Mouse (Mus musculus): ENCODE data around the gene Braf.

Gene Braf

DNA sequence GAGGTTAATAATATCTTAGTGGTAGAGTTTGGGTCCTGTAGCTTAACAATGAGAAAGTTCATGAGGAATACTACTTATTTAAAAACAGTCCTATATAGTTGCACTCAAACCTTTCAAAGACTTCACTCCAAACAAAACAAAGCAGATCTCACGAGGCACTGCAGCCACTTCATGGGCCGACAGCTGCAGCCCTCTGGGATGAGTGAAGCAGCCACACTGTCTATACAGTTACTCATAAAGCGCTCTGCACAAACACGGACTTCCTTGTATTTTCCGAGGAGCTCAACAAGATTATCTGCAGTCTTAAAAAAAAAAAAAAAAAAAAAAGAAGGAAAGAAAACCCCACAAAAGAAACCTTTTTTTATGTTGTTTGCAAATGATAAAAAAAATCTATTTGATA is 117.9 kb downstream of the Braf start:
- no peak for DNase-seq (ENCODE audit: low read depth, low spot score)

GRCm38 (mm10) chr6:39606862-39607261 is 118.4 kb downstream of the Braf start:
- DNase-seq (ENCODE audit: low read depth, low spot score) = no peak

DNA sequence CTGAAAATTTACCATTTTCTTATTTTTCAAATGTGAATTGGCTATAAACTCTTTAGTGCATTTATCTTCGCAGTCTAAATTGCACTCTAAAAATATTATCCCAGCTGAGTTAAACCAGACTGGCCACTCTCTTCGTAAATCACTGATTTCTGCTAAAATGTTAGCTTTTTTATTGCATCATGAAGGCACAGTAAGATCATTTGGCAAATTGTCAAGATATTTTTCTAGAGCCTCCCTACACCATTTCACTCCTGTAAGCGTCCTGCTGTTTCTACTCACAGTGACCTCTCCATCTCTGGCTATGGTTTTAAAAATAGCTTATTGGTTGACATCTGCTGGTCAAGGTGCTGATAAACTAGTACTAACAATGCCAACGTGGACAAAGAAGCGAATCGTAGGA is 119.2 kb downstream of the Braf start:
- no peak for DNase-seq (ENCODE audit: low read depth, low spot score)

GRCm38 (mm10) chr6:39604565-39604964 is 120.7 kb downstream of the Braf start:
- DNase-seq (ENCODE audit: low read depth, low spot score) = no peak

DNA sequence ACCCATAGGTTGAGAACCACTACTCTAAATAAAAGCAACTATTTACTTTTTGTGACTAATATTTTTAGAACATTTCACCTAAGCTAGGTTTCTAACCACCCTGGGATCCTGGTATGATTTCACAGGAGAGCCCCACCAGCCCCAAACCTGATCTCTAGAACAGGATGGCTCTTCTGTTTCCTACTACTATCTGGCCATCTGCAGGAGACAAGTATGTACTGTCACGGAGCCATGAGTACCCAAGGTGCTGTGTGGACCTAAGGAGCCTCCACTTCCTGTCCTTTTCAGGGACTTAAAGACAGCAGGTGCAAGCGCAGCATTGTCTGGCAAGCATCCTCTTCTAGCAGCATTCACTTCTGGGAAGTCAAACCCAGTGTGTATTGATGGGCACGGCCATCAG is 123.4 kb downstream of the Braf start:
- DNase-seq (ENCODE audit: low read depth, low spot score) = no peak

GRCm38 (mm10) chr6:39600851-39601250 is 124.4 kb downstream of the Braf start:
- no peak for DNase-seq (ENCODE audit: low read depth, low spot score)

DNA sequence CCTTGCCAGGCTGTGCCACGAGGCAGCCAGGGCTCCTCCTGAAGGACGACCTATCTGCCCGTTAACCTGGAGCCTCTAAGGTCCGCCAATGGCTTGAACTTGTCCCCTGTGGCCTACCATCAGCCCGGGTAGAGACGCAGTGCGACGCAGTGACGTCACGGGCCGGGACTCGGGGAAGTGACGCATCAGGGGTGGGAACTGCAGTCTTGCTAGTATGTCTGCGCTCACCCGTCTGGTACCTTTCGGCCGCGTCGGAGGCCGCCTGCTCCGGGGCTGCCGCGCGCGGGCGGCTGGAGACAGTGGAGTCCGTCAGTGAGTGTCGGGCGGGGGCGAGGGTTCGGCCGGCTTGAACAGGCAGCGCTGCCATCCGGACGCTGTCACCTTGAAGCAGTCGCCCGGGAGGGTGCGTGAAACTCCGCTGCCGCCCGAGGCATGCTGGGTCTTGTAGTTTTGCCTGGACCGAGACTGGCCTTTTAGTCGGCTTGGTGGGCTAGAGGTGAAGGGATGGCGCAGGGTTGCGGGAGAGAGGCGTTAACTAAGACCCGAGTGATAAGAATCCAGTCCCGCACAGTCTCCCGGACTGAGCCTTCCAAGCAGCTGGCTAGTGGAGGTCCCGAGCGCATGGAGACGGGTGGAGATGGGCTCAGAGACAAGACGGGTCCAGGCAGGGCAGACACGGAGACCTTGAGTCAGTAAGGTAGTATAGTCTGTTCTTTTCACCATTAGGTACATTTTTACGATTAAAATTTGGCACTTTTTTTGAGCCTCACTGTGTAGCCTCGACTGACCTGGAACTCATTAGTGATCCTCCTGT is 132.7 kb downstream of the Braf start, which contains the start of gene Ndufb2:
Gene Ndufb2, plus strand, starts transcription at position 174 of the 814 bp plus-strand sequence.
- DNase-seq (ENCODE audit: low read depth, low spot score) = peak; percentile 94

DNA sequence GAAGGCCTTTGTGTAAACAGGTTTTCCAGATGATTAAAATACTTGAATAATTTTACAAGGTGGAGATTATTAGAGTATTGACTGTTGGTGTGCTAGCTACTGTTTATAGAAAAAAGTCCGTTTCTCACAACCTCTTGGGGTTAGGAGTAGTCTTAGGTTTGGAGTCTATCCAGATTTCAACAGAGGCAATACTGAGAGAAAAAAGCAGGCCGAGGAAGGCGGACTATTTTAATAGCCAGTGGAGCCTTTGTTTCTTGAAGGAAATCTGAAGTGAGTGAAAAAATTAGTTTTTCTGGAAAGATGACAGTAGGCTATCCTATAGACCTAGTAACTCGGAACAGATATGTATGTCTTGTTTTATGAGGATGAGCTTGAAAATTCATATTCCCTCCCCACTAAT is 133.8 kb downstream of the Braf start:
- no peak for DNase-seq (ENCODE audit: low read depth, low spot score)

GRCm38 (mm10) chr6:39585517-39585916 is 139.7 kb downstream of the Braf start, which contains the start of gene Gm42420:
Gene Gm42420 (plus strand): TSS chr6:39585753.
- no peak for DNase-seq (ENCODE audit: low read depth, low spot score)

- DNase-seq (ENCODE audit: low read depth, low spot score) = no peak
Measured at GRCm38 (mm10) chr6:39581087-39581784, 144.0 kb downstream of the Braf start.

DNA sequence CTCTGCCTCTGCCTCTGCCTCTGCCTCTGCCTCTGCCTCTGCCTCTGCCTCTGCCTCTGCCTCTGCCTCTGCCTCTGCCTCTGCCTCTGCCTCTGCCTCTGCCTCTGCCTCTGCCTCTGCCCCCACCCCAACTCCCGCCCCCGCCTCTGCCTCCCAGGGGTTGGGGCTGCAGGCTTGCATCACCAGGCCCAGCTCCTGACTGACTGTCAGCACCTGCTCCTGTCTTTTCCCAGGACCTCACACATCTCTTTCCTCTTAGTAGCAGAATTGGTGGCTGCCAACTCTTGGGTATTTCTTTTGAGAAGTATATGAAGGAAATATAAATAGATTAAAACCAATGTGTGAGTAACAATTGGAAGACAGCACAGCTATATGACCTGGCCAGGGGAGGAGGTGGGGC is 144.7 kb downstream of the Braf start:
- DNase-seq (ENCODE audit: low read depth, low spot score) = no peak

DNA sequence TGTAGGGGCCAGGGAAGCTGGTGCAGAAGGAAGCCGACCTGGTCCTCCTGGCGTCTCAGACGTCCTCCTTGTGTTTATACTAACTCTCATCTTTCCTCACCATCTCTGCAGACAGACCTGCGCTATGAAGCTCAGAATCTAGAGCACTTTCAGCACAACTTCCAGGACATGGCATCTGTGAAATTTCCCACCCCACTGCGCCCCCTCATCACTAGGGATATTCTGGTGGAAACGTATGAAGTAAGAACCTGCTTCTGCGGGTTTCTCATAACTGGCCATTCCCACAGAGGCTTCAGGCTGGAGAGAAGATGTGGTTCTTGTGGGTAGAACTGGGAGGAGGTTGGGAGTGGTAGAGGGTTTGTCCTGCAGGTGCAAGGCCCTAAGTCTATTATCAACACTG is 145.7 kb downstream of the Braf start:
- no peak for DNase-seq (ENCODE audit: low read depth, low spot score)

DNA sequence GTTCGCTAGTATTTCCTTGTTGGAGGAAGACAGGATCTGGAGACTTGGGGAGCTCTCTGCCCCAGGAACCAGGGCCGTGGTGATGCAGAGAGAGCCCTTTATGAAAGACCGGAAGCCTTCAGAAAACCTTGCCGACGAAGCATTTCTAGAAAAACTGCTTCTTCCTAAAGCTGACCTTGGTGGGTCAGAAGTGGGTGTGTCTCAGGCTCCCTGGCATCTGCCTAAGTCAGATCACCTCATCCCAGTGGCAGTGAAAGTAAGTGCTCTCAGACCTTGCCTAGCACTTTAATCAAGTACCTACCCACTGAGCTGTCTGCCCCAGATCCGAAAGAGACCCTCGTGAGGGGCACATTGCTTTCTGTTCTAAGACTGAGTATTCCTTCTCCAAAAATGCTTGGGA is 150.3 kb downstream of the Braf start:
- no peak for DNase-seq (ENCODE audit: low read depth, low spot score)

DNA sequence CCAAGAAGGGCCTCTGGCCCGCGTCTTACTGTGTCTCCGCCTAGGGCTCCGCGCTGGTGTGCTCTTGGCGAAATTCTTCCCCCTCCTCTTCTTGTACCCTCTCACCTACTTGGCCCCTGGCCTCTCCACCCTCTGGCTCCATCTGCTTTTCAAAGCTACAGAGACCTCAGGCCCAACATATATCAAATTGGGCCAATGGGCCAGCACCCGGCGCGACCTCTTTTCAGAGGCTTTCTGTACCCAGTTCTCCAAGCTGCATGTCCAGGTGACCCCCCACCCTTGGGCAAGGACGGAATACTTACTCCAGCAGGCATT is 150.8 kb downstream of the Braf start:
- DNase-seq (ENCODE audit: low read depth, low spot score) = no peak

- peak; percentile 67 for DNase-seq (ENCODE audit: low read depth, low spot score)
Measured at GRCm38 (mm10) chr6:39573791-39574554, 151.3 kb downstream of the Braf start, which contains the start of gene Adck2. Gene Adck2 (plus strand): TSS chr6:39573873.

DNA sequence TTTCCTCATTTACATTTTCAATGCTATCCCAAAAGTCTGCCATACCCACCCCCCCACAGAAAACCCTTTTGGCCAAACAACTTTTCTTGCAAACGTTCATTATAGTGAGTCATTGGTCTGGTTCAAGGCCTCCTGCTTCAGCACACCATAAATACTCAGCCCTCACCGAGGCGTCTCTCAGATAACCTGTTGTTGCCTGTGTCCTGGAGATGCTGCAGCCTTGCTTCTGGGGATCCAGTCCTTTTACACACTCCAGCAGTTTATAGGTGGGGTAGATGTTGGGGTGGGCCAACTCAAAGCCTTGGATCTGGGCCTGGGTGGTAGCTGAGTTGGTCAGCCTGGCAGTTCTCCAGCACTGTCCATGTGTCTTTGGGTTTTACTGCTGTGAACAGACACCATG is 154.8 kb downstream of the Braf start:
- DNase-seq (ENCODE audit: low read depth, low spot score) = no peak

- no peak for DNase-seq (ENCODE audit: low read depth, low spot score)
Measured at GRCm38 (mm10) chr6:39567528-39567927, 157.7 kb downstream of the Braf start.

GRCm38 (mm10) chr6:39562166-39563015 is 162.9 kb downstream of the Braf start:
- peak; percentile 73 for DNase-seq (ENCODE audit: low read depth, low spot score)

DNA sequence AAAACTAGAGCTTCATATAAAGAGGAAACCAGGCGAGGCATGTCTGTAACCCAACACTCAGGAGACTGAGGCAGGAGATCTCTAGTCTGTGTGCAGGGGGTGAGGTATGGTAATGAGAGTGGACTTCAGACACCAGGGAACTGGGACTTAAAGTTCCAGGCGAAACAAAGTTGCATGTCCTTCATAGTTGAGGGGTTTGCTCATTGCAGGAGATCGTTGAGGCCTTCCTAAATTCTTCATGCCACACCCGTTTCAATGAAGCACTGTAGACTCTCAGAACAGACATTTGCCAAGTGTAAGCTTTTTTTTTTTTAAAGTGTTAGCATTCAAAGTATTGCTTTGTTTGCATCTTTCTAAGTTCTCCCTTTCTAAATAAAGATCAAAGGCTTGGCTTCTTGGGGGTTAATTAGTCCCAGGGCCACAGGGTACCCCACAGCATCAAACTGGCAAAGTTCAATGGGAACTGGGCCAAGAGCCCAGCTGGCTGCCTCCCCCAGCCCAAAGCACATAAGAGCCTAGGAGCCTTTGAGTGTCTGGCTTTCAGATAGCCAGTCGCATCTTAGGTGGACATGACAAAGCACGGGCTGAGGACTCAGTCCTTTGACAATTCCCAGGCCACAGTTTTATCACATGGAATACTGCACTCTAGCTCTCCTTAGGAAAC is 165.9 kb downstream of the Braf start:
- peak; percentile 32 for DNase-seq (ENCODE audit: low read depth, low spot score)

DNA sequence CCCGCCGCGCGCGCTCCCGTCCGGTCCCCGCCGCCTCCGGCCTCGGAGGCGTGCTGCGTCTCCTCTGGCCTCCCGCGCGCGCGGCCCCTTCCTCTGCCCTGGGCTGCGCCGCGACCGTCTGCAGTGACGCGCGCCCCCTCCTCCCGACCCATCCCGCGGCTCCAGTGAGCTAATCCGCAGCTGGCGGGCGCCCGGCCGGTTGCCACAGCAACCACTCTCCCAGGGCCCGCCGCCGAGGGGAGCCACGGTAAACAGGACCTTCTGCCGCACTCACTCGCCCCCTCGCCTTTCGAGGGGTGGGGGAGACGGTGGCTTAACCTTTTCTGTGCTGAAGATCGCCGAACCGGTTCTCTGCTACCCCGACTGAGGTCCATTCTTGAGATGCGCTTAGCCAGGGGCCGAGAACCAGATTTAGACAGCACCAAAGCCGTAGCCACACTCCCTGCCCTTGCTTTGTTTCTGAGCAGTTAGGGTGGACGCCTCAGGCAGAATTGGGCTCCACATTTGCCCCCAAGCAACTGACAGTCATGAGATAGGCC is 167.5 kb downstream of the Braf start, which contains the start of gene Dennd2a:
Gene Dennd2a, minus strand, starts transcription at position 145 of the 539 bp plus-strand sequence.
- peak; percentile 38 for DNase-seq (ENCODE audit: low read depth, low spot score)
